Mouse (Mus musculus) forebrain, embryonic 15.5 days (tissue): ENCODE results near the gene Arhgap28. TPM values are rescaled to one million over a fixed set of nuclear protein-coding genes. Genes with fewer than 3 reads are reported as not detected.

Experiments used
- ATAC-seq: fragments of 200-750 bp; cut with Nextera tagmentation; replicated peaks from 2 replicates; pipeline ENCODE4 v1.8.0; 2017; ENCODE audit warnings: mild to moderate bottlenecking, moderate TSS enrichment, moderate library complexity
- H3K27ac ChIP-seq: fragments of 300-500 bp; sonication (generic); replicated peaks from 2 replicates; pipeline ENCODE4 v1.5.1; 2015; ENCODE audit warnings: mild to moderate bottlenecking, inconsistent platforms
- H3K27me3 ChIP-seq: fragments of 300-500 bp; sonication (generic); 2 replicates; pipeline ENCODE4 v1.6.1; 2015; ENCODE audit warnings: inconsistent platforms
- H3K36me3 ChIP-seq: fragments of 300-500 bp; sonication (generic); 2 replicates; pipeline ENCODE4 v1.6.1; 2015; ENCODE audit warnings: mild to moderate bottlenecking, inconsistent platforms
- H3K4me1 ChIP-seq: fragments of 300-500 bp; sonication (generic); 2 replicates; pipeline ENCODE4 v1.6.1; 2015; ENCODE audit warnings: inconsistent platforms
- H3K4me2 ChIP-seq: fragments of 300-500 bp; sonication (generic); replicated peaks from 2 replicates; pipeline ENCODE4 v1.6.1; 2015; ENCODE audit warnings: mild to moderate bottlenecking, inconsistent platforms
- H3K4me3 ChIP-seq: fragments of 300-500 bp; sonication (generic); 2 replicates; pipeline ENCODE4 v1.5.1; 2015; ENCODE audit warnings: mild to moderate bottlenecking, inconsistent platforms
- H3K9ac ChIP-seq: fragments of 300-500 bp; sonication (generic); replicated peaks from 2 replicates; pipeline ENCODE4 v1.6.1; 2015; ENCODE audit warnings: mild to moderate bottlenecking, inconsistent platforms
- H3K9me3 ChIP-seq: fragments of 300-500 bp; sonication (generic); 2 replicates; pipeline ENCODE4 v1.6.1; 2016; ENCODE audit warnings: inconsistent platforms
- WGBS: fragments of 180-500 bp; shearing (Covaris S2); methylation state at CpG from one replicate; pipeline ENCODE4 v1.1.7; 2015; ENCODE audit warnings: mixed read lengths; 5-methylcytosine and 5-hydroxymethylcytosine counted together
- polyA plus RNA-seq: library from polyadenylated mRNA; unstranded; fragments of >200 nt; fragmentation: Nextera tagmentation; extraction: Ambion mirVana; gene quantifications from 2 replicates; pipeline ENCODE4 v1.2.1, GENCODE M21; 2015

The Arhgap28 gene
- polyA plus RNA-seq, 1 experiment from 2014 or later, result 5.7 TPM

DNA sequence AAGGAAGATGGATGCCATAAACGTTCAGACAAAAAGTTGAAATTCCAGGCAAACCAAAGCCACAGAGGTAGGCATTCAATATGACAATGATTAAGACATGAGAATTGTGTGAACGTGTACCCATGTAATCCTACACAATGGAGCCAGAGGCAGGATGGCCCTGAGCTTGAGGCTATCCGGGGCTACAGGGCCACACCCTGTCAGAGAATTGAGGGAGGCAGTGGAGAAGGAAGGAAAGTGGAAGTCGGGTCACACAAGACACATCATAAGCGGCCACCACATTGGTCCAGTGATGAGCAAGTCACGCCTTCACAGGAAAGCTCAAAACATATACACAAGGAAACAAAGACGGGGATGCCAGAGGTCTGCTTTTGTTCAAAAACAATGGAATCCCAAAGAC, 84.0 kb downstream of the Arhgap28 start:
- Histone ChIP-seq H3K9ac (no peak overlapping the region), H3K27ac (no peak overlapping the region), H3K4me1 (no peaks in the 10 kb centered on the region), H3K4me3 (no peak overlapping the region), H3K4me2 (no peak overlapping the region), H3K9me3 (no peaks in the 10 kb centered on the region), H3K27me3 (no peaks in the 10 kb centered on the region), H3K36me3 (no peaks in the 10 kb centered on the region)
- no peak for ATAC-seq
- WGBS, result 88% methylated on average over 7 of the region's 7 CpGs

DNA sequence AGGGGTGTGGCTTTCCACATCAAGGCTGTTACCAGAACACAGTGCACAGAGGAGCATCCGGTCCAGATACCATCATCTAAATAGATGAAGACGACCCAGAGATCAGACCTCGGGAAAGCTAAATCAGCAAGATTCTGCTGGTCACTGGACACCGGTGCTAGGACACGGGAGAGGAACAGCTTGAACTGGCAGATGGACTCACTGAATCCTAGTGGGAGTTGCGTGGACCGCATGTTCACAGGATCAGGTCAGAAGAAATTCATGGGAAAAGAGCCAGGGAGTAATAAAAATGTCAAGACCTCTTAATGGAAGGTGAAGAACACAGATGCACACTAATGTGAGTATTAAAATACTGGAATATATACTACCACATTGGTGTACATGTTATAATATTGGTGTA, 85.7 kb downstream of the Arhgap28 start:
- Histone ChIP-seq H3K27ac (no peak overlapping the region), H3K9ac (no peak overlapping the region), H3K9me3 (no peaks in the 10 kb centered on the region), H3K4me3 (no peak overlapping the region), H3K4me2 (no peak overlapping the region), H3K4me1 (no peaks in the 10 kb centered on the region), H3K27me3 (no peaks in the 10 kb centered on the region), H3K36me3 (no peaks in the 10 kb centered on the region)
- 97% methylated on average over 7 of the region's 7 CpGs for WGBS
- ATAC-seq, result no peak

DNA sequence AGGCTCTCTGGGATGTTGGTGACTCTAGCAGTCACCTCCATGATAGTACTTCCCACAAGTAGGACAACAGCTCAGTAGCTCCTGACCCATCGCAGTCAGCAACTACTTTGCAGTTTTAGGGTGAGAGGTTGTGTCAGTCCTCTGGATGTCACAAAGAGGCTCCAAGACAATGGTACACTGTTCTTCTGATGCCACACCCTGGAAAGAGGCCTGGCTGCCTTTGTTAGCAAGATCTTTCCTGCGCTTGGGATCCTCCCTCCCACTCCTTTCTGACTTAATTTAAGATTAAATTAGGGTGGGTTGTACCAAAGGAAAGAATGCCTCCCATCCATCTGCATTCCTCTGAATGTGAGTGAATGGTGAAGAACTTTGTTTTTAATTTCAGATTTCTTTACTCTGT, 87.0 kb downstream of the Arhgap28 start:
- no peak overlapping the region for H3K27ac ChIP-seq
- ATAC-seq, result no peak
- H3K36me3 ChIP-seq, result no peaks in the 10 kb centered on the region
- H3K9ac ChIP-seq, result no peak overlapping the region
- no peak overlapping the region for H3K4me2 ChIP-seq
- WGBS, result 74% methylated on average over 2 of the region's 2 CpGs
- H3K4me3 ChIP-seq, result no peak overlapping the region
- no peaks in the 10 kb centered on the region for H3K4me1 ChIP-seq
- H3K9me3 ChIP-seq, result no peaks in the 10 kb centered on the region
- no peaks in the 10 kb centered on the region for H3K27me3 ChIP-seq

DNA sequence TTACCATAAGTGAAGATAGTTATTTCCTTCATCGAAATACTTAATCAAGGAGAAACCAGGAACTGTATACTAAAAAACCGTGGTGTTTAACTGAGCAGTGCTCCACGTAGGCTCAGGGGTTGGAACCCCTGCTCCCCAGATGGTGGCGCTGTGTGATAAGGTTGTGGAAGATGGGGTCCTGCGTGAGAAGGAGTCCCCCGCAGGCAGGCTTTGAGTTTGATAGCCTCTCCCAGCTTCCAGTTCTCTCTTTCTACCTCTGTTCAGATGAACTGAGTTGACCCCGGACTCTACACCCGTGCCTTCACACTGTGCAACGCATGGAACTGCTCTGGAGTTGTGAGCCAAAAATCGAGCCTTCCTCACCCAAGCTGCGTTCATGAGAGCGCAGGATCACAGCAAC, 91.3 kb downstream of the Arhgap28 start:
- ATAC-seq, result 0 out of 2 replicates have a peak, but pooled peaks have one; percentile 19
- Histone ChIP-seq H3K4me3 (no peak overlapping the region), H3K27me3 (no peaks in the 10 kb centered on the region), H3K9ac (no peak overlapping the region), H3K27ac (no peak overlapping the region), H3K4me1 (0 out of 2 replicates have a peak, but pooled peaks cover 3% of the 10 kb centered on the region), H3K36me3 (no peaks in the 10 kb centered on the region), H3K4me2 (no peak overlapping the region), H3K9me3 (no peaks in the 10 kb centered on the region)
- 64% methylated on average over 12 of the region's 12 CpGs for WGBS

DNA sequence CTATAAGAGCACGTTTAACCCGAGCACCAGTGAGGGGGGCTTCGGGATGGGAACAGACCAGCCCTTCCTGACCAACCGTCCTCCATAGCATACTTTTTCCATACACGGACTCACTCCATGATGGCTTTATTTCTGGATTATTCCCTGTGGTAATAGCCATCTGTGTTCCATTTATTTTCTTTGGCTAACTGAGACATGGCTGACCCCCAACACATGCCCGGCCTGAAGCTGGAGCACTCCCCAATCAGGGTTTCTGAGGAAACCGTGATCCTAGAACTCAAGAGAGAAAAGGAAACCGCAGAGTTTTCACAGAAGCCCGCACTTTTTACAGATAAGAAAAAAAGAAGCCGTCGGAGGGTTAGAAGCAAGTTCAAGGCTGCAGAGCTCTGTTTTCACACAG, 91.9 kb downstream of the Arhgap28 start:
- Histone ChIP-seq H3K9ac (no peak overlapping the region), H3K36me3 (no peaks in the 10 kb centered on the region), H3K27ac (no peak overlapping the region), H3K4me2 (no peak overlapping the region), H3K4me3 (no peak overlapping the region), H3K4me1 (0 out of 2 replicates have a peak, but pooled peaks cover 3% of the 10 kb centered on the region), H3K27me3 (no peaks in the 10 kb centered on the region), H3K9me3 (no peaks in the 10 kb centered on the region)
- WGBS, result 88% methylated on average over 11 of the region's 11 CpGs
- no peak for ATAC-seq

DNA sequence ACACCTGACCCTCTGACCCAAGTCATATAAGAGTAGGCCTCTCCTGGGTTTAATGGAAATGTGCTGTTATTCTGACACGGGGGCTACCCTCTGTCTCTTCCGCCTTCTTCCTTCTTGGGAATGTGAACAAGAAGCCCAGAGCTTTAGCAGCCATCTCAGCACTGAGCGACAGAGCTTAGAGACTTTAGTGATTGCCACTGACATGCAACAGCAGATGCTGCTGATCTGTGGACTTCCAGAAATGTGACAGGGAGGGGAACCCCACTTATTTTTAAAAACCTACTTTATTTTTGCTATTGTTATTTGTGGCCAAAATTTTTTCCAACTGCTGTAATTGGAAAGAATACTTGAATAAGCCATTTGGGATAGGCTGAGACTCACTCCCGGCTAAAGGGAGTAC, 95.4 kb downstream of the Arhgap28 start:
- Histone ChIP-seq H3K4me2 (no peak overlapping the region), H3K27me3 (no peaks in the 10 kb centered on the region), H3K4me1 (0 out of 2 replicates have a peak, but pooled peaks cover 3% of the 10 kb centered on the region), H3K9ac (no peak overlapping the region), H3K4me3 (no peak overlapping the region), H3K36me3 (no peaks in the 10 kb centered on the region), H3K27ac (no peak overlapping the region), H3K9me3 (no peaks in the 10 kb centered on the region)
- no peak for ATAC-seq
- 82% methylated on average over 4 of the region's 4 CpGs for WGBS

DNA sequence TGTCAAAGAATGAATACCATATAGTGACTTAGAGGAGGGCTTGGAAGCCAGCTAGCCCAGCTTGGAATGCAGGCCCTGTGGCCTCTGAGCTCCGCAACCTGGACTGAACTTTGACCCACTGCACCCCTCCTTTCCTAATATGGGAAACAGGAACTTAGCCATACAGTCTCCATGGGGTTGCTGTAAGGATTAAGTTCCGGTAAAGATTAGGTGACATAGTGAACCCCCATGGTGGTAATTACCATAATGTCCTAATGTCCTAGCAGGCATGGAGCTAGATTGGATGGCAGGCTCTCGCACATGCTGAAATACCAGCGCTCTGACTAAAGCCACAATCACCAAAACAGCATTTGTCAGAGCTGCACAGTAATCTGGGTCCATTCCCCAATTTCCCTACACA, 95.8 kb downstream of the Arhgap28 start:
- no peak overlapping the region for H3K27ac ChIP-seq
- 0 out of 2 replicates have a peak, but pooled peaks cover 3% of the 10 kb centered on the region for H3K4me1 ChIP-seq
- H3K9ac ChIP-seq, result no peak overlapping the region
- WGBS, result 86% methylated on average over 4 of the region's 4 CpGs
- no peaks in the 10 kb centered on the region for H3K36me3 ChIP-seq
- no peak for ATAC-seq
- H3K27me3 ChIP-seq, result no peaks in the 10 kb centered on the region
- no peaks in the 10 kb centered on the region for H3K9me3 ChIP-seq
- H3K4me3 ChIP-seq, result no peak overlapping the region
- H3K4me2 ChIP-seq, result no peak overlapping the region

DNA sequence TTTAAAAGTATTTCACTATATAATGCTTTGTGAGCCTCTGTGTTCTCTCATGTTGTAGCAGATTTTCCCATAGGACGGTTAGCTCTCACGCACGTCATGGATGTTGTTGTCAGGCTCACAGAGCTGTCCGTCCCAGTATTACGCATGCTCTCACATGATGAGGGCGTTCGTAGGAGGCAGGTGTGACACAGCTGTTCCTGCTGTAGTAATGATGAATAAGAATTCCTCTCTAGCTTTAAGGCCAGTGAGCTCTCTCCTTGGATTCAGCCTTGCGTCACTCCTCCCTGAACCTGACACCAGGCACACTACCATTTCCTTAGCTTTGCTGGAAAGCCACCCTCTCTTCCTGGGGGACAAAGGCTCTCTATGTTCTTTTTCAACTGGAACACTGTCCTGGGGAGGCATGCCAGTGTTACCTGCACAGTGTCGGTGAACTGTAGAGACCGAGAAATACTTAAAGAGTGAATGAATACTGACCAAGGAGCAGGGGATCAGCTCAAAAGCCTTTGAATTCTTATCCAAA, 96.3 kb downstream of the Arhgap28 start:
- Histone ChIP-seq H3K9me3 (no peaks in the 10 kb centered on the region), H3K9ac (no peak overlapping the region), H3K4me2 (no peak overlapping the region), H3K4me3 (no peak overlapping the region), H3K4me1 (0 out of 2 replicates have a peak, but pooled peaks cover 3% of the 10 kb centered on the region), H3K36me3 (no peaks in the 10 kb centered on the region), H3K27me3 (no peaks in the 10 kb centered on the region), H3K27ac (no peak overlapping the region)
- ATAC-seq, result no peak
- 94% methylated on average over 10 of the region's 10 CpGs for whole genome bisulfite sequencing

DNA sequence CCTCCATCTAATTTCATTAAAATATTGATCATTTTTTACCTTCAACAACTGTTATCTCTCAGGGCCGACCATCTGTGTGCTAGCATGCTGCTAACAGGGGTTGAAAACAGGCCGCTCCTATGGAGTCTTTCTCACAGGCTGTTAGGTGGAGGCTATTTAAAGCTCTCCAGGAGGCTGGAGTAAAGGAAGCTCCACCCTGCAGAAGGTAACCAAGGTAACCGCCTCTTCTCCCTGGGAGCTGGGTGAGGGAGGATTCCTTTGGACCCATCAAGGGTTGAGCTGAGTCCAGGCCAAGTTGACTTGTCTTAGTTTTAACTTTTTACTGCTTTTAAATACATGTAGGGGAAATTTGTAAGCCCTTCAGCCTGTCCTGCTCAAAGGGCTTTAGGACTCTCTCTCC, 97.7 kb downstream of the Arhgap28 start:
- Histone ChIP-seq H3K36me3 (no peaks in the 10 kb centered on the region), H3K27me3 (no peaks in the 10 kb centered on the region)

DNA sequence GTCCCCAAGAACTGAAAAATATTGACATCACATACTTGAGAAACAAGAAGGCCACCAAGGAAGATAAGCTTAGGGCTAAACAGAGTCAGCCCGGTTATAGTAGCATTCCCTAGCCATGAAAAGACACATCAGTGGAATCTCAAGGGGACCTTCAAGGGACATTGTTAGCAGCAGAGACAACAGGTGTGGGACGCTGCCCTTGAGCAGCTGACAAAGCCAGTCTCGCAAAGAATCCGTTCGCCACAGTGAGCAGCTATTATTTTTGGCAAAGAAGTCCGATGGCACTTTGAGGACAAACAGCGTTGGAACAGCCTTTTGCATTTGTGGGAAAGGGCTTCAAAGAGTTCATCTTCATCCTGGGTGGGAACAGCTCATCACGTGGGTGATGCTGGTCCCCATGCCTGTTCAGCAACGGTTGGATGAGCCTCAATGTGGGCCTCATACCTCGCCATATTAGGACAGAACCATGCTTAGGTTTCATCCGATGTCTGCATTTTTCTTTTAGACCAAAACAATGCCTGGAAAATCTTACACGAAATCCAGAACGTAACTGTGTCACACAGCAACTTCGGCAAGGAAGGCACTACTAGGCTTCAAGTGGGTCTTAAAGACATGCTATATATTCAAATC, 99.5 kb downstream of the Arhgap28 start:
- Histone ChIP-seq H3K4me3 (no peak overlapping the region), H3K36me3 (no peaks in the 10 kb centered on the region), H3K9me3 (no peaks in the 10 kb centered on the region), H3K4me2 (no peak overlapping the region), H3K27ac (no peak overlapping the region), H3K4me1 (no peaks in the 10 kb centered on the region), H3K9ac (no peak overlapping the region), H3K27me3 (no peaks in the 10 kb centered on the region)
- 74% methylated on average over 14 of the region's 14 CpGs for whole genome bisulfite sequencing
- ATAC-seq, result no peak

More for the DNA sequence above, 97.7 kb downstream of the Arhgap28 start:
- Histone ChIP-seq H3K27ac (no peak overlapping the region), H3K9ac (no peak overlapping the region), H3K9me3 (no peaks in the 10 kb centered on the region), H3K4me2 (no peak overlapping the region), H3K4me1 (0 out of 2 replicates have a peak, but pooled peaks cover 3% of the 10 kb centered on the region), H3K4me3 (no peak overlapping the region)
- 61% methylated on average over 3 of the region's 3 CpGs for WGBS
- no peak for ATAC-seq

DNA sequence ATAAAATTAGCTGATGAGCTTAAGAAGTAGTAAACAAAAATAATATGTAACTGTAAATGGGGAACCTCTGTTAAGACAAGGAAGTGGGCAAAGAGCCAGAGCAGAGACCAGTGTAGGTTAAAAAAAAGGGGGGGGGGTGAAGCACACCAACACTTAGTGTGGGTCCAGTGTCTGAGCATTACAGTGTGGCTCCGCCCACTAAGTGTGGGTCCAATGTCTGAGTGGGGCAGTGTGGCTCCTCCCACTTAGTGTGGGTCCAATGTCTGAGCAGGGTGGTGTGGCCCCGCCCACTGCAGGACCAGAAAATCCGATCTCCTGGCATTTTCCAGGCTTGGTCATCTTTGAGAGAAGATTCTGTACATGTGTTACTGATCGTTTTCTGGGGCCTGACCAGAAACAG, 101.1 kb downstream of the Arhgap28 start:
- no peak overlapping the region for H3K9ac ChIP-seq
- ATAC-seq, result 0 out of 2 replicates have a peak, but pooled peaks have one; percentile 57
- no peaks in the 10 kb centered on the region for H3K36me3 ChIP-seq
- WGBS, result 93% methylated on average over 4 of the region's 4 CpGs
- no peaks in the 10 kb centered on the region for H3K4me1 ChIP-seq
- no peak overlapping the region for H3K27ac ChIP-seq
- H3K4me2 ChIP-seq, result no peak overlapping the region
- no peak overlapping the region for H3K4me3 ChIP-seq
- H3K27me3 ChIP-seq, result no peaks in the 10 kb centered on the region
- H3K9me3 ChIP-seq, result no peaks in the 10 kb centered on the region

DNA sequence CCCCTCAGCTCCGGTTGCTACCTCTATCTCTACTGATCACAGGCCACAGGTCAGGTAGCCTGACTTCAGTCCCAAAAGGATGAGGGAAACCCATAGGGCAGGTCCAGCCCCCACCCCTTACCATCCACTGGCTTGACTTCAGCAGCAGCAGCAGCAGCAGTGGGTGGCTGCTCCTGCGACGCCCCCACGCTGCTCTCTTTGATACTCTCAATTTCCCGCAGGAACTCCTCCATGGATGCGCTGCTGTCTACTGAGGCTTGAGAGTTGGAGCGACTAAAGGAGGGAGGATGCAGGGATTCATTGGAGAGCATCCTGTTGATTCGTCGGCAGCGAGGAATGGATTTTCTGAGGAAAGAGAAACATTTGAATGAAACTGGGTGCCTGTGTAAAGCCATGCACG, 102.8 kb downstream of the Arhgap28 start:
- WGBS, result 74% methylated on average over 11 of the region's 11 CpGs

DNA sequence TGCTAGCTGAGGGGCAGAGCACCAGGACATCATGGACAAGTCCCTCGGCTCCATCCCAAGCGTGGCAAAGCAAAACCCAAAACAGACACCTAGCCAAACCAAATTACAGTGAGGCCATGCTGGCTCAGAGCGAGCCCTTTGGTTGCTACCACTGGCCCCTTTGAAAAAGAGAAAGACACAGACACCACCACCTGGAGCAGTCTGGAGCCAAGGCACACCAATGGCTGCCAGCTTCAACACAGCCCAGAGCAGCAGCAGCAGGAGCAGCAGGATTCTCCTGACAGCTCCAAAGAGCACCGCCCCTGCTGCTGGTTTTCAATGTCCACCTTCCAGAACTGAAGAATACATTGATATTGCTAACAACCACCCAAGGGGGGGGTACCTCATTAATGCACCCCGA, 104.5 kb downstream of the Arhgap28 start:
- no peaks in the 10 kb centered on the region for H3K4me1 ChIP-seq
- no peak for ATAC-seq
- no peaks in the 10 kb centered on the region for H3K27me3 ChIP-seq
- 77% methylated on average over 5 of the region's 5 CpGs for WGBS
- H3K9me3 ChIP-seq, result no peaks in the 10 kb centered on the region
- H3K4me2 ChIP-seq, result no peak overlapping the region
- H3K27ac ChIP-seq, result no peak overlapping the region
- no peak overlapping the region for H3K9ac ChIP-seq
- no peaks in the 10 kb centered on the region for H3K36me3 ChIP-seq
- no peak overlapping the region for H3K4me3 ChIP-seq

More for the DNA sequence above, 102.8 kb downstream of the Arhgap28 start:
- no peaks in the 10 kb centered on the region for H3K36me3 ChIP-seq
- no peaks in the 10 kb centered on the region for H3K27me3 ChIP-seq
- no peak overlapping the region for H3K4me3 ChIP-seq
- no peak overlapping the region for H3K9ac ChIP-seq
- no peak for ATAC-seq
- H3K4me1 ChIP-seq, result no peaks in the 10 kb centered on the region
- H3K27ac ChIP-seq, result no peak overlapping the region
- H3K4me2 ChIP-seq, result no peak overlapping the region
- no peaks in the 10 kb centered on the region for H3K9me3 ChIP-seq
